ENCODE assay signal across 7 mouse cellular contexts in genomic region chr13:51315008-51315778, GRCm38 (mm10).
DNase-seq lines count a peak whose midpoint lies in the region; ATAC-seq and TF ChIP-seq lines count a peak whose summit lies in the region.

No protein-coding gene starts in this region.

- H3K27me3 ChIP-seq in lung, embryonic 14.5 days (ENCODE audit: insufficient read depth, low read length): no peaks in the 10 kb centered on the region
- no peaks in the 10 kb centered on the region for H3K27me3 ChIP-seq in hindbrain, embryonic 16.5 days (replicated peaks; ENCODE audit: control insufficient read depth, insufficient read depth, low read length)
- no peaks in the 10 kb centered on the region for H3K27me3 ChIP-seq in neural tube, embryonic 15.5 days (replicated peaks)

- no peak overlapping the region for H3K4me3 ChIP-seq in lung, embryonic 14.5 days (ENCODE audit: low read depth, low read length)
- no peak overlapping the region for H3K4me3 ChIP-seq in hindbrain, embryonic 16.5 days (ENCODE audit: low read length)
- no peak overlapping the region for H3K4me3 ChIP-seq in neural tube, embryonic 15.5 days (replicated peaks)

- peak overlapping the region; percentile 18 for H3K4me2 ChIP-seq in lung, embryonic 14.5 days
- no peak overlapping the region for H3K4me2 ChIP-seq in hindbrain, embryonic 16.5 days (ENCODE audit: low read length)
- no peak overlapping the region for H3K4me2 ChIP-seq in neural tube, embryonic 15.5 days

- H3K4me1 ChIP-seq in lung, embryonic 14.5 days (ENCODE audit: insufficient read depth): peaks cover 36% of the 10 kb centered on the region
- H3K4me1 ChIP-seq in hindbrain, embryonic 16.5 days (ENCODE audit: control insufficient read depth, insufficient read depth, low read depth, low read length): peaks cover 9% of the 10 kb centered on the region
- peaks cover 25% of the 10 kb centered on the region for H3K4me1 ChIP-seq in neural tube, embryonic 15.5 days

- 0 out of 2 replicates have a peak overlapping the region, but pooled peaks have one; percentile 9 for H3K9ac ChIP-seq in lung, embryonic 14.5 days
- H3K9ac ChIP-seq in hindbrain, embryonic 16.5 days (ENCODE audit: low read depth, low read length): no peak overlapping the region
- H3K9ac ChIP-seq in neural tube, embryonic 15.5 days (replicated peaks): no peak overlapping the region

- WGBS in lung, embryonic 14.5 days: 13% methylated on average over 10 of the region's 10 CpGs
- WGBS in hindbrain, embryonic 16.5 days: 44% methylated on average over 10 of the region's 10 CpGs
- WGBS in neural tube, embryonic 15.5 days: 46% methylated on average over 10 of the region's 10 CpGs

- no peaks in the 10 kb centered on the region; the same call in 1 of the 2 replicates for H3K9me3 ChIP-seq in lung, embryonic 14.5 days (ENCODE audit: low read depth, low read length)
- no peaks in the 10 kb centered on the region for H3K9me3 ChIP-seq in hindbrain, embryonic 16.5 days (ENCODE audit: control insufficient read depth, low read length)
- no peaks in the 10 kb centered on the region for H3K9me3 ChIP-seq in neural tube, embryonic 15.5 days (replicated peaks)

- ATAC-seq in lung, embryonic 14.5 days (ENCODE audit: insufficient read depth): peak; percentile 69
- ATAC-seq in hindbrain, embryonic 16.5 days: peak; percentile 64; the same call in 1 of the 2 replicates
- ATAC-seq in neural tube, embryonic 15.5 days (ENCODE audit: low FRiP score): no peak; the same call in 1 of the 2 replicates

- H3K27ac ChIP-seq in lung, embryonic 14.5 days (ENCODE audit: low read depth): peak overlapping the region; percentile 82
- peak overlapping the region; percentile 59 for H3K27ac ChIP-seq in hindbrain, embryonic 16.5 days (ENCODE audit: low read depth, low read length)
- peak overlapping the region; percentile 51 for H3K27ac ChIP-seq in neural tube, embryonic 15.5 days (replicated peaks)

- no peak for TF ChIP-seq CTCF in lung, embryonic 14.5 days (IDR thresholded peaks at IDR 0.05; ENCODE audit: low read depth)

- no peaks in the 10 kb centered on the region for H3K36me3 ChIP-seq in lung, embryonic 14.5 days (ENCODE audit: insufficient read depth)
- H3K36me3 ChIP-seq in hindbrain, embryonic 16.5 days (ENCODE audit: control insufficient read depth, insufficient read depth, low read length): no peaks in the 10 kb centered on the region
- no peaks in the 10 kb centered on the region for H3K36me3 ChIP-seq in neural tube, embryonic 15.5 days

- peak; percentile 67 for DNase-seq in lung, embryonic 14.5 days
- DNase-seq in lung, adult 18-20 months: no peak
- peak; percentile 53 for DNase-seq in fibroblast of lung, adult 2 months (ENCODE audit: low read depth)
- no peak for DNase-seq in c-Kit-positive CD71-positive TER-119-positive erythroid progenitor cells, embryonic 14.5 days (ENCODE audit: low spot score)
- DNase-seq in embryo, embryonic 10.5 days (ENCODE audit: low spot score): no peak

Comparison
In these comparisons a context has a peak if more than half of its experiments do, and no peak if none do; other contexts are left out.
1. DNase-seq: peak in lung, embryonic 14.5 days (single experiment) and fibroblast of lung, adult 2 months (single experiment); none in lung, adult 18-20 months (0 of 2), c-Kit-positive CD71-positive TER-119-positive erythroid progenitor cells, embryonic 14.5 days (single experiment) and embryo, embryonic 10.5 days (single experiment).
2. Peak in every context shown above with its lines, with median percentiles within 50 percentile points of each other: H3K27ac ChIP-seq.